Mouse (Mus musculus): Measurements from ENCODE around the gene Tspyl2. TPM values are rescaled to one million over a fixed set of nuclear protein-coding genes. Genes with fewer than 3 reads are reported as not detected.

Tspyl2 gene
- 22.4 and 25.2 TPM in 2 replicates for polyA plus RNA-seq (2014; fragmentation: Nextera tagmentation; extraction: Ambion mirVana)

DNA sequence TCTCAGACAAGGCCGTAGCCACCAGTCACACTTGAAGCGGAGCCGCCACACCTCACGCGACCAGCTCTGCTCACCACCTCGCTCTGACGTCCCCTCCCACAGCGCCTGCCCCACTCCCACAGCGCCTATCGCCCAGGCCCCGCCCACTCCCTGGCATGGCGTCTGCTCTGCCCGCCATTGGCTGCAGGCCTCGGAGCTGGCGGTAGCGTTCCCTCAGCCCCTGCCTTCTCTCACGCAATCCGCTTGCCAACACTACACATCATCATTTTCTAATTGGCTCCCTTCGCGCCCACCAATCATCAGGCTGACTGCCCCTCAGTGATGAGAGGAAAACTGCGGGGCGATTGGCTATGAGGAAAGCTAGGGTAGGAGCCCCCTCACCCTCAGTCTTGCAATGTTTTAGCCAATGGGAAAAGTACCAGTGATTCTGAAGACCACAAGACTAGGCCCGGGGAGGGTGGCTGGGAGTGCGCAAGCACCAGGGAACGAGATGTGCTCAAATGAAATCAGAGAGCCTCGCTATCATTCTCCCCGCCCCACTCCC, at the start of gene Tspyl2:
Gene Tspyl2, minus strand, starts transcription at position 68 of the 544 bp plus-strand sequence.
- peak within 1 kb of the TSS; percentile 58 for H3K4me2 ChIP-seq (ENCODE audit: low read depth, low read length)
- peaks cover 51% of the 10 kb centered on the region for H3K27me3 ChIP-seq (replicated peaks; ENCODE audit: control insufficient read depth, insufficient read depth, low read length)
- H3K27ac ChIP-seq (replicated peaks; ENCODE audit: low read depth, low read length) = peak within 1 kb of the TSS; percentile 83
- H3K4me3 ChIP-seq (ENCODE audit: low read depth, low read length) = peak within 1 kb of the TSS; percentile 59
- WGBS = 19% methylated on average over 14 of the region's 27 CpGs
- H3K36me3 ChIP-seq (ENCODE audit: control insufficient read depth, insufficient read depth, low read length) = peaks cover 23% of the 10 kb centered on the region; the same call in 1 of the 2 replicates
- DNase-seq (ENCODE audit: low spot score) (peak; percentile 98), ATAC-seq (ENCODE audit: low read depth) (peak; percentile 97)
- peak within 1 kb of the TSS; percentile 85 for H3K9ac ChIP-seq (ENCODE audit: low read depth, low read length)
- H3K9me3 ChIP-seq (ENCODE audit: control insufficient read depth, low read length) = no peaks in the 10 kb centered on the region
- 0 out of 2 replicates have a peak, but pooled peaks cover 5% of the 10 kb centered on the region for H3K4me1 ChIP-seq (ENCODE audit: control insufficient read depth, insufficient read depth, low read length)

DNA sequence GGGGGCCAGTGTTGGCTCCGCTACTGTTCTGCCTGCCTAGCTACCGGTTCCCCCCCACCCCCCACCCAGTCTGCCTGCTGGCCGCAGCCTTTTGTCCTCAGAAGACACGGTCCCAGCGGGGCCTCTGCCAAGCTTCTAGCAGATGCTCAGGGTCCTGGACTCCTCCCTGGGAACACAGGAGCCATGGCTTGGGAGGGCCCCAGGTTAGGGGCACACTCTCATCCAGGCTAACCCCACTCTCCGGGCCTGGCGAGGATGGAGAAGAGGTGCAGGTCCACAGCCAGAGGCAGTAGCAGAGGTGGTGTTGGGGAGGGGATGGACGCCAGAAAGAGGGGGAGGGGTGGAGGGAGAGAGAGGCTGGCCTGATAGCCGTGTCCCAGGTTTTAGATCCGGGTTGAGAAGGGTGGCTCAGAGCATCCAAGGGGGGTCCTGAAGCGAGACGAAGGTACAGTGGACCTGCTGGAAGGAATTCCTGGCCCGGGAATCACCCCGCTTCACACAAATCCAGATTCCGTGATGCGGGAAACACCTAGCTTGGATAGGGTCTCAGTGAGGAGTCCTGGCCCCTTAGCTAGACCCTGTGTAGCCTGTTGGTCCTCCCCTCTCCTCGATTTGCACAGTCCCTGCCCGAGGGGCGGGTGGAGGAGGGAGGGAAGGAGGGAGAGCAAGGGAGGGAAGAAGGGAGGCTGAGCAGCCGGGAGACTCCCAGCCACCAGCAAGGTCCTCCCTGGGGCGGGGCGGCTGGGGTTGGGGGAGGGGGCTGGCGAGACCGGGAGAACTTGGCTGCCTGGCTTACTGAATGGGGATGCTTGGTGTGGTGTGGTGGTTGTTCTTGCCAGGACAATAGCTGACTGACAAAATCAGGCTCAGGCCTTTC, 26.4 kb upstream of the Tspyl2 start, which contains the start of gene Gpr173:
Gene Gpr173, minus strand, starts transcription at position 308 of the 877 bp plus-strand sequence.
- no peaks in the 10 kb centered on the region for H3K36me3 ChIP-seq (ENCODE audit: control insufficient read depth, insufficient read depth, low read length)
- H3K27ac ChIP-seq (replicated peaks; ENCODE audit: low read depth, low read length) = peak within 1 kb of the TSS; percentile 56
- DNase-seq (ENCODE audit: low spot score) (peak; percentile 83), ATAC-seq (ENCODE audit: low read depth) (peak; percentile 98)
- peak within 1 kb of the TSS; percentile 47 for H3K4me3 ChIP-seq (ENCODE audit: low read depth, low read length)
- no peaks in the 10 kb centered on the region for H3K9me3 ChIP-seq (ENCODE audit: control insufficient read depth, low read length)
- WGBS = 19% methylated on average over 20 of the region's 24 CpGs
- peak within 1 kb of the TSS; percentile 62 for H3K9ac ChIP-seq (ENCODE audit: low read depth, low read length)
- 0 out of 2 replicates have a peak, but pooled peaks cover 5% of the 10 kb centered on the region for H3K4me1 ChIP-seq (ENCODE audit: control insufficient read depth, insufficient read depth, low read length)
- H3K4me2 ChIP-seq (ENCODE audit: low read depth, low read length) = peak within 1 kb of the TSS; percentile 61
- H3K27me3 ChIP-seq (replicated peaks; ENCODE audit: control insufficient read depth, insufficient read depth, low read length) = peaks cover 24% of the 10 kb centered on the region

DNA sequence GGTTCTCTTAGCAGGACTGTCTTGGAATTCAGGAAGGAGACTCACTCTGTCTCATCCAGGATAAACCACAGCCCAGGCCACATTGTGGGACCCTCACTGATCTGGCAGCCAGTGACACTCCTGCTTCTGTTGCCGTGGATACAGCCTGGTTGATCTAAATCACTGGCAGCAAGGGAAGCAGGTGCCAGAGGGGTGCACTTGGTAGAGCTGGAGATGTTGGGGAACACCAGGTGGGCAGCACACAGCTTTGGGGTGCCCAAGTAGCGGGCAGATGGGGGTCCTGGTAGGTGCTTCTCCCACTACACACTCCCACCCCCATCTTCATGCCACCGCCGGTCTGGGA, 25.8 kb upstream of the Tspyl2 start:
- ATAC-seq (ENCODE audit: low read depth) (no peak), DNase-seq (ENCODE audit: low spot score) (no peak)
- no peak overlapping the region for H3K27ac ChIP-seq (replicated peaks; ENCODE audit: low read depth, low read length)
- WGBS = 18% methylated on average over 4 of the region's 4 CpGs
- peaks cover 28% of the 10 kb centered on the region for H3K27me3 ChIP-seq (replicated peaks; ENCODE audit: control insufficient read depth, insufficient read depth, low read length)
- H3K4me2 ChIP-seq (ENCODE audit: low read depth, low read length) = peak overlapping the region; percentile 61
- H3K36me3 ChIP-seq (ENCODE audit: control insufficient read depth, insufficient read depth, low read length) = no peaks in the 10 kb centered on the region
- H3K4me3 ChIP-seq (ENCODE audit: low read depth, low read length) = peak overlapping the region; percentile 47
- 0 out of 2 replicates have a peak, but pooled peaks cover 5% of the 10 kb centered on the region for H3K4me1 ChIP-seq (ENCODE audit: control insufficient read depth, insufficient read depth, low read length)
- peak overlapping the region; percentile 62 for H3K9ac ChIP-seq (ENCODE audit: low read depth, low read length)
- H3K9me3 ChIP-seq (ENCODE audit: control insufficient read depth, low read length) = no peaks in the 10 kb centered on the region

DNA sequence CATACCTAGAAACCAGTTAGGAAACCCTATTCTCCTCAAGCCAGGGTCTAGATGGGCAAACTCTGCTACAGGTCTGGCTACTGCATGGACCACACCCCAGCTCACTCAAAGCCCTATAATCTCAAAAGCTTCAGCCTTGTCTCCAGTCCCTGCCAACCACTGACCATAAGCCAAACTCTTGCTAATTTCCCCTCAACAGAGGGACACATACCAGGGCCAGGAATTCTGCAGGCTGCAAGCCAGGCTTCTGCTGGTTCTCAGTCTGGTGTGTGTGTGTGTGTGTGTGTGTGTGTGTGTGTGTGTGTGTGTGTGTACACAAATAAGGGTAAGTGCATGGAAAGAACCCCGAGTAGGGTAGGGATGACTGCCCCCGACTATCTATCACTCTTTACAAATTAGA, 24.2 kb upstream of the Tspyl2 start:
- ATAC-seq (ENCODE audit: low read depth) (no peak), DNase-seq (ENCODE audit: low spot score) (no peak)
- Histone ChIP-seq H3K4me2 (ENCODE audit: low read depth, low read length) (no peak overlapping the region), H3K9ac (ENCODE audit: low read depth, low read length) (no peak overlapping the region), H3K9me3 (ENCODE audit: control insufficient read depth, low read length) (no peaks in the 10 kb centered on the region), H3K36me3 (ENCODE audit: control insufficient read depth, insufficient read depth, low read length) (no peaks in the 10 kb centered on the region), H3K4me3 (ENCODE audit: low read depth, low read length) (no peak overlapping the region), H3K27me3 (replicated peaks; ENCODE audit: control insufficient read depth, insufficient read depth, low read length) (peaks cover 27% of the 10 kb centered on the region; the same call in 1 of the 2 replicates), H3K4me1 (ENCODE audit: control insufficient read depth, insufficient read depth, low read length) (0 out of 2 replicates have a peak, but pooled peaks cover 5% of the 10 kb centered on the region), H3K27ac (replicated peaks; ENCODE audit: low read depth, low read length) (no peak overlapping the region)
- WGBS = 79% methylated on average over 2 of the region's 2 CpGs

DNA sequence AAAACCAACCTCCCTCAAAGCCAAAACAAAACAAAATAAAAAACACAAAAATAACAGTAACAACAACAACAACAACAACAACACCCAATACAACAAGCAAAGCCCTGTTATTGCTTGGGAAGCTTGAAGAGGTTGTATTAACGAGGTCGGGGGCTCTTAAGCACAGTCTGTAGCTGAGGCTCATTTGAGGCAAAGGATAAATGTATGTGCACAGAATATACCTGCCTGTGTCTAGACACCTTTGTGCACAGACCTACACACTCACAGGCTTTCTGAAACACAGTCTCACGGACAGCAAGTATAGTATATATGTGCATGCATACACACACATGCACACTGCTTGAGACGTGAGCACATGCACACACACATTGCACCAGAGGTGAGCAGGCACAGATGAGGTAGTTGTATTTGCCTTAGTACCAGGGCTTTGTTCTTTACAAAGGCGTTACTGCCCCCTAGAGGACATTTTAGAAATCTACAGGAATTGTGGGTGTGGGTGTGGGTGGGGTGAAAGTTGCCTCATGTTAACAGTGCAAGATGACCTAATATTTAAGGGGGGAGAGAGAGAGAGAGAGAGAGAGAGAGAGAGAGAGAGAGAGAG, 10.4 kb upstream of the Tspyl2 start:
- WGBS = 27% methylated on average over 5 of the region's 5 CpGs
- peaks cover 13% of the 10 kb centered on the region for H3K27me3 ChIP-seq (replicated peaks; ENCODE audit: control insufficient read depth, insufficient read depth, low read length)
- no peak overlapping the region for H3K27ac ChIP-seq (replicated peaks; ENCODE audit: low read depth, low read length)
- no peaks in the 10 kb centered on the region for H3K9me3 ChIP-seq (ENCODE audit: control insufficient read depth, low read length)
- DNase-seq (ENCODE audit: low spot score) (peak; percentile 69), ATAC-seq (ENCODE audit: low read depth) (peak; percentile 86)
- no peaks in the 10 kb centered on the region for H3K36me3 ChIP-seq (ENCODE audit: control insufficient read depth, insufficient read depth, low read length)
- H3K4me3 ChIP-seq (ENCODE audit: low read depth, low read length) = no peak overlapping the region
- no peaks in the 10 kb centered on the region for H3K4me1 ChIP-seq (ENCODE audit: control insufficient read depth, insufficient read depth, low read length)
- no peak overlapping the region for H3K4me2 ChIP-seq (ENCODE audit: low read depth, low read length)
- no peak overlapping the region for H3K9ac ChIP-seq (ENCODE audit: low read depth, low read length)

DNA sequence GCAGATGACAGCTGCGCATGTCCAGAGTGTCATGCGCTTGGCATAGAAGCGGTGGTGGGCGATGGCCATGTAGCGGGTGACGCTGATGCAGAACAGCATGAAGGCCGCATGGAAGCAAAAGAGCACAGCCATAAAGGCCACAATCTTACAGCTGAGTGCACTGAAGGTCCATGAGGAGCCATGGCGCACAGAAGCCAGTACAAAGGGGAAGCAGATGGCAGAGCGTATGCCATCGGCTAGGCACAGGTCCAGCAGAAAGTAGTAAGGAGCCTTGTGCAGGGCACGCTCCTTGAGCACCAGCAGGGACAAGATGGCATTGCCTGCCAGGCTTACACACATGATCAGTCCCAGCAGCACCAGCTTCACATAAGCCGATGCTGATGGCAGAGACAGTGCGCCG, 4.8 kb upstream of the Tspyl2 start:
- no peak for DNase-seq (ENCODE audit: low spot score)
- Histone ChIP-seq H3K4me2 (ENCODE audit: low read depth, low read length) (no peak overlapping the region), H3K9ac (ENCODE audit: low read depth, low read length) (no peak overlapping the region), H3K4me3 (ENCODE audit: low read depth, low read length) (no peak overlapping the region), H3K4me1 (ENCODE audit: control insufficient read depth, insufficient read depth, low read length) (no peaks in the 10 kb centered on the region), H3K27me3 (replicated peaks; ENCODE audit: control insufficient read depth, insufficient read depth, low read length) (peaks cover 31% of the 10 kb centered on the region), H3K9me3 (ENCODE audit: control insufficient read depth, low read length) (no peaks in the 10 kb centered on the region), H3K27ac (replicated peaks; ENCODE audit: low read depth, low read length) (no peak overlapping the region), H3K36me3 (ENCODE audit: control insufficient read depth, insufficient read depth, low read length) (no peaks in the 10 kb centered on the region)
- no peak for ATAC-seq (ENCODE audit: low read depth)
- 96% methylated on average over 14 of the region's 14 CpGs for WGBS

DNA sequence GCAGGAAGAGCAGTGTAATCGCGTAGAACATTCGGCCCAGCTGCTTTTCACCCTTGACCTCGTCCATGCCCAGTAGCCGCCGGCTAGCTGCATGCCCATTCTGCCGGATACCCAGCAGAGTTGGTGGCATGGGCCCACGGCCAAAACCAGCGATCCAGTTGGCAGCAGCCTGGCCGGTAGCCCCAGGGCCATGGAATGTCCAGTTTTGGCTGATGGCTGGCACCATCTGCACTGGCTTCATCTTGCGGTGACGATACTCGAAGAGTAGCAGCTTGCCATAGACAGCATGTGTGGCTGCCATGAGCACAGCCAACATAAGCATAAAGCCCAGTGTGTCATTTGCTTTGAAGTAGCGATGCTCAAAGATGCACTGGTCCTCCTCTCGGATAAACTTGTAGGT, 4.4 kb upstream of the Tspyl2 start:
- H3K4me2 ChIP-seq (ENCODE audit: low read depth, low read length) = no peak overlapping the region
- H3K4me1 ChIP-seq (ENCODE audit: control insufficient read depth, insufficient read depth, low read length) = no peaks in the 10 kb centered on the region
- H3K4me3 ChIP-seq (ENCODE audit: low read depth, low read length) = no peak overlapping the region
- no peaks in the 10 kb centered on the region for H3K36me3 ChIP-seq (ENCODE audit: control insufficient read depth, insufficient read depth, low read length)
- peaks cover 36% of the 10 kb centered on the region for H3K27me3 ChIP-seq (replicated peaks; ENCODE audit: control insufficient read depth, insufficient read depth, low read length)
- no peak overlapping the region for H3K27ac ChIP-seq (replicated peaks; ENCODE audit: low read depth, low read length)
- 91% methylated on average over 15 of the region's 15 CpGs for WGBS
- H3K9me3 ChIP-seq (ENCODE audit: control insufficient read depth, low read length) = no peaks in the 10 kb centered on the region
- ATAC-seq (ENCODE audit: low read depth) (no peak), DNase-seq (ENCODE audit: low spot score) (no peak)
- H3K9ac ChIP-seq (ENCODE audit: low read depth, low read length) = no peak overlapping the region

DNA sequence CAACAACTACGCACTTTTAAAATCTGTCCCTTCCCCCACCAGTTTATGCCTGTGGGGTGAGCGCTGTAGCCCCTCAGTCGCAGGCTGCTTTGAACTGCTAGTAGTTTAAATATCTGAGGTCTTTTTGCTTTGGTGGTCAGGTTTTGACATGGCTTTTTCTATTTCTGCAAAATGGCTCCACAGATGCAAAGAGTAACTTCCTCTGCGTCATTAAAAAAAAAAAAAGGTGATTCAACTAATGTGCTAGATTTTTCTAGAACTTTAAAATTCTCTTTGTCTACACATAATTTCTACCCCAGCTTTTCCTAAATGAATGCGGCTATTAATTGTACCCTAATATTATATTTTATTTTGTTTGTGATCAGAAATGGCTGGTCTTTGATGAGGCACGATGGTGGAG, 678 bp upstream of the Tspyl2 start:
- Histone ChIP-seq H3K4me1 (ENCODE audit: control insufficient read depth, insufficient read depth, low read length) (0 out of 2 replicates have a peak, but pooled peaks cover 5% of the 10 kb centered on the region), H3K4me2 (ENCODE audit: low read depth, low read length) (peak overlapping the region; percentile 46), H3K4me3 (ENCODE audit: low read depth, low read length) (peak overlapping the region; percentile 59), H3K27ac (replicated peaks; ENCODE audit: low read depth, low read length) (peak overlapping the region; percentile 81), H3K27me3 (replicated peaks; ENCODE audit: control insufficient read depth, insufficient read depth, low read length) (peaks cover 49% of the 10 kb centered on the region), H3K9ac (ENCODE audit: low read depth, low read length) (peak overlapping the region; percentile 48; the same call in 1 of the 2 replicates), H3K9me3 (ENCODE audit: control insufficient read depth, low read length) (no peaks in the 10 kb centered on the region), H3K36me3 (ENCODE audit: control insufficient read depth, insufficient read depth, low read length) (peaks cover 22% of the 10 kb centered on the region; the same call in 1 of the 2 replicates)
- DNase-seq (ENCODE audit: low spot score) = no peak
- no peak for ATAC-seq (ENCODE audit: low read depth)
- whole genome bisulfite sequencing = 29% methylated on average over 6 of the region's 6 CpGs

All from embryonic facial prominence, embryonic 14.5 days (tissue).